Mouse (Mus musculus): ENCODE data around the gene Zfp420. TPM values are rescaled to one million over a fixed set of nuclear protein-coding genes. Genes with fewer than 3 reads are reported as not detected.
A peak's percentile ranks its signal among the peaks of the same experiment; 100 is the strongest.
"Not testable (repeated sequence)": the region's sequence is repeated elsewhere in the genome, so short reads cannot be mapped to it uniquely, and the experiment has no call there.

The Zfp420 gene
- total RNA-seq (2014; fragmentation: Nextera tagmentation) (3.2 and 5.3 TPM in 2 replicates), total RNA-seq (2017) (2.6 and 3.5 TPM in 2 replicates)

DNA sequence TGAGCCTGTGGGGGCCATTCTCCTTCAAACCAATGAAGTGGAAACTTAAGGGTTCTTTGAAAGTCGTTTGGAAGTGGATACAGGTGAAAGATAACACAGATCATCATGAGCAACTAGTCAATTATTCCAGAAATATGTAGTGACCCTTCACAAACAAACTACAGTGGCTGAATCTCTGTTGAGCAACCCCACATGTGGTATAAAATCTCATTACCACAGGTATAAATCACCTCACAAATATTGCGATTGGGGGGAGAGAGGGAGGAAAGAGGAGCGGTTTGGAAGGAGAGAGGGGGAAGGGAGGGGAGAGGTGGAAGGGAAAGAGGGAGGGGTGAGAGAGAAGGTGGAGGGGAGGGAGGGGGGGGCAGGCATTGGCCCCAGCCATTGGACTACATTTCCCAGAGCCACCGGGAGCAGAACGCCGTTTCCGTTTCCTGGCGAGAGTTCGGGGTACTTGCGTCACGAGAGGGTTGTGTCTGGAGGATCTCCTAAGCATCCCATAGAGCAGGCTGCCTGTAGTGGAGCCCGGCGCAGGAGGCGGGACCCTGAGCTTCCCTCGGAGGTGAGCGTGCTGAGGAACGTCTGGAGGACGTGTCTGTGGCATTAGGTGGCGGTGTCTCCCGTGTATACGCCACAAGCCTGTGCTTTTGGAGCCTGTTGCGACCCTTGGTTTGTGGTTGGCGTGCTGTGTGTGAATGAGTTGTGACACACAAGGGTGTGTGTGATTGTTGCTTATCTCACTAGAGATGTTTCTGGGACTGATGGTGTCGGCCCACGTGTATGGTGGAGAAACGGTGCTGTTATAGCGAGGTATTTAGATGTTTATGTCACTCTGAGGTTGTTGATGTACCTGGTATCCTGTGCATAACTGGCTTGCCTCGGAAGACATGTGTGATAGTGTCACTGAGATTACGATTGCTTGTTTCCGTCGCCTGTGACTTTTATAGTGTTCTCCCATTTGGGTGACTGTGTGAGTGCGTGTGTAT is at the start of gene Zfp420:
Zfp420 (plus strand) TSS at position 448 of the 986 bp plus-strand sequence.
- ATAC-seq (replicated peaks; ENCODE audit: low FRiP score, low TSS enrichment, poor library complexity, severe bottlenecking), result peak; percentile 100

DNA sequence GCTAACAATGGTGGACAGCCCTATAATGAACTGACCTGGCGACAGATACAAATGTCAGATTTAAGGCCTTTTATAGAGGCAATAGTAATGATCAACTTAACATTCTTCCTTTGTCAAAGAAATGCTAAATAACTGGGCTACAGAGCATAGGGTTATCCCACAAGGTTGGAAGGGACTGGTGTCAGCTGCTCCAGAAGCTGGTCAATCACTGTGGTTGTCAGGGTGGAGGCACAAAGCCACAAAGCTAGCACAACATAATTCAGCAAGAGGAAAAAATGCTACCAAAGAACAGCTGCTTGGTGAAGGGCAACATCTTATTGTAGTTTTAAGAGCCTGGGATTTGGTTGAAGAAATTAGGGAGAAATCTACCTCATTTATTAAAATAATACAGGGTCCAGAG is 47.5 kb upstream of the Zfp420 start:
- no peak for ATAC-seq (replicated peaks; ENCODE audit: low FRiP score, low TSS enrichment, poor library complexity, severe bottlenecking)

DNA sequence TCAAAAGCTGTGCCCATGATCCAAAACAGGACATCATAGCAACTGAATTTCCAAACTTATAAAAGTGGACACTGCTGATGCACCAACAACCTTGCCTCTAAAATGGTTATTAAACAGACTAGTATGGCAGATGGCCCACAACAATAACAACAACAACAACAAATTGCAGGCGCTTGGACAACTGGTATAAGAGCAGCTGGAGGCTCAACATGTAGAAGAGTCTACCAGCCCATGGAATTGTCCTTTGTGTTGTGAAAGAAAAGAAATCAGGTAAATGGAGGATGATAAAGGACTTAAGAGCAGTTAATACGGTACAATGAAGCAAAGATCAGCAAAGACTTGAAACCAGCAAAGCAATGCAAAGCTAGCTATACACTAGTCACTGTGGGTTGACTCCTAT is 45.4 kb upstream of the Zfp420 start:
- ATAC-seq (replicated peaks; ENCODE audit: low FRiP score, low TSS enrichment, poor library complexity, severe bottlenecking), result no peak

DNA sequence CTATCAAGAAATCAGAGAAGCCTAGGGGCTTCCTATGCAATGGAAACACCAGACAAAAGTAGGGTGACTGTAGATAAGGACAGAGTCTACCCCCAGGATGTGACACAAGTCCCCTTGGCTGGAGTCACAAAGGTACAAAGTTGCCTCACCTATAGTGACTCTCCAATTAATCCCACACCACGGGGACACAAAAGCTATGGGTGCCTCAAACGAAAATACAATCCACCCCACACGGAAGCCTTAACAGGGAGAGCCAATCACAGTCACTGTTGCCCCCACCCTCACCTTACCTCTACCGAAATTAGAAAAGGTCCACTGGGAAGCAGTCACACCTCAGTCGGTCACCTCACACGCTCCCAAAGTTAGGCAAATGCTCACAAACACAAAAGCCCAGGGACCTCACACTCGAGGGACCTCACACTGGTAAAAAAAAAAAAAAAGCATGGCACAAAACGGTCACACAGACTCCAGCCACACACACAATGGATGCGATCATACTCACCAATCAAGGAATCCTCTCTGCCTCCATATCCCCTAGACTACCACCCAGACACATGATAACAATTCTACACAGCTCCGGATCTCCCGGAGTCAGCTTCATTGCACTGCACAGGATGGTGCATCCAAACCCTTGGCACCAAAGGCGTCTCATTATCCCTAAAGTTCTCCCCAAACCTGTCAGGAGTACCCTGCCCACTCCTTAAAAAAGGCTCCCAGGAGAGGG is 44.6 kb upstream of the Zfp420 start:
- ATAC-seq (replicated peaks; ENCODE audit: low FRiP score, low TSS enrichment, poor library complexity, severe bottlenecking), result 0 out of 2 replicates have a peak, but pooled peaks have one; percentile 12

DNA sequence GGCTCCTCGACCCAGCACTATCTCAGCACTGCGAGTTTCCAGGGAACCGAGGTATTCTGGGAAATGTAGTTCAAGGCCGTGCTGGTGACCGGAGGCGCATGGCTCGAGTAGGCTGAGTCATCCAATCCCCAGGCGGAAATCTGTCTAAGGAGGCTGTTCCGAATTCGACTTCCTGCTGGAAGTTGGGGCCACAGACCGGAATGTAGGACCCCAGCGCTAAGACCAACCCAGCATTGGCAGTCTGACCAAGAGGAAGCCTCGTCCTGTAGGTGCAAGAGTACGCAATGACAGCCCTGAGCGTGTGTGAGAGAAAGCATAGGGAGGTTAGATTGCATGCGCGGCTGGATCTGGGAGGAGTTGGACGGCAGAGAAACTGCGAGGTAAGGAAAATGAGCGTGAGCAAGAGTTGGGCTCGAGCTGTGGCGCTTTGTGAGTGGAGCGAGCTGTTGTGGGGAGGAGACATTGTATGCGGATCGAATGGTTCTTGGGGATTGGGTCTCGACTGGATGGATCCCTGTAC is 43.8 kb upstream of the Zfp420 start, which contains the start of gene Zfp790:
Zfp790 (plus strand) TSS at position 205 of the 520 bp plus-strand sequence.
- peak; percentile 93 for ATAC-seq (replicated peaks; ENCODE audit: low FRiP score, low TSS enrichment, poor library complexity, severe bottlenecking)

DNA sequence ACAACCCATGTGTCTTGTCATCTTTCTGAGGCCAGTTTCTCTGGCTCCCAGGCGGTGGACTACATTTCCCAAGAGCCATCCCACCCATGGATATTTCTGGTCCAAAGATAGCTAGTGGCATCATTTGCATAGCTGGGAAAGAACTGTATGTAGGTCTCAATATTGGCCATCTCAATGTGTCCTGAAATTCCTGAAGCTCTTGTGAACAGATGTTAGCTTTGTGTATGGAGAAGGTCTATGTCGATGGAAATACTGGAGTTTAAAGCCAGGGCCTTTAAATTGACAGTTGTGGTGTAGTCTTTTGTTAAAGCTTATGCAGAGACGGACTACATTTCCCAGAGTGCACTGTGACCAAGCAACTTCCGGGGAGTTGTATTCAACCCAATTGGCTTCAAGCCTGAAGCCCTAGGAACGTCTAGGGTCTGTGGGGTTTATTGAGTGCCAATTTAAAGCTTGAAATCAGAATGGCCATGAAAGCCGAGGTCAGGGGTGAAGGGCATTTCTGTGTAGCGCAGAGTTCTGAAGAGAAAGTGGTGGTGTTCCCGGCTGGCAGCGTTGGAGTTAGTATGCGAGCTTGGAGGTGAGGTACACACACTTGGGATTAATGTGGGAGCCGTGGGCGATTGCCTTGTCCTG is 41.0 kb upstream of the Zfp420 start:
- ATAC-seq (replicated peaks; ENCODE audit: low FRiP score, low TSS enrichment, poor library complexity, severe bottlenecking), result peak; percentile 76

DNA sequence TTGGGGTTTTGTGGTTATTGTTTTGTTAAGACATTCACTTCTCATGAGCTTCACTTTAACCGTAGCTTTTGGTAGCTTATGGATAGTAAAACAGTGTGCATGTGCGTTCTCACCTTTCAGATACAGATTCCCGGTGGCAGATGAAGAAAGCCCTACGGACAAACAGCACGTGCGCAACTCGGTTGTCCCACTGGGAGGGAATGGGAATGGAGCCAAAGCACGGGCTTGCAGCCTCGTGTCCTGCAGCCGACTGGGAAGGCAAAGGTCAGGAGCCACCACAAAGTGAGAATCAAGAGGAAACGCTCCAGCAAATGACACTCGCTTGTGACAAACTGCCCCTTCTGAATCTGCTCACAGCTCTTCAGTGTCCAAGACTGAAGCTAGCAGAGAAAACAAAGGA is 31.8 kb upstream of the Zfp420 start:
- ATAC-seq (replicated peaks; ENCODE audit: low FRiP score, low TSS enrichment, poor library complexity, severe bottlenecking), result no peak

DNA sequence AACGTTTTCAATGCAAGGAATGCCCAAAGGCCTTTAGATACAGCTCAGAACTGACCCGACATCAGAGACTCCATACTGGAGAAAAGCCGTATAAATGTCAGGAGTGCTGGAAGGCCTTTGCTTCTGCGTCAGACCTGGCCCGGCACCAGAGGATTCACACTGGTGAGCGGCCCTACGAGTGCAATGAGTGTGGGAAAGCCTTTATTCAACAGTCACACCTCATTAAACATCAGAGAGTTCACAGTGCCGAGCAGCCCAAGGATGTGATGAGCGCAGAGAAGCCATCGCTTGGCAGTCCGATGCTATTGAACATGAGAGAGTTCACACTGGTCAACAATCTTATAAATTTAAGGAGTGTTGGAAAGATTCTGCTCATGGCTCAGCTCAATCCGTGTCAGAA is 30.0 kb upstream of the Zfp420 start:
- no peak for ATAC-seq (replicated peaks; ENCODE audit: low FRiP score, low TSS enrichment, poor library complexity, severe bottlenecking)

DNA sequence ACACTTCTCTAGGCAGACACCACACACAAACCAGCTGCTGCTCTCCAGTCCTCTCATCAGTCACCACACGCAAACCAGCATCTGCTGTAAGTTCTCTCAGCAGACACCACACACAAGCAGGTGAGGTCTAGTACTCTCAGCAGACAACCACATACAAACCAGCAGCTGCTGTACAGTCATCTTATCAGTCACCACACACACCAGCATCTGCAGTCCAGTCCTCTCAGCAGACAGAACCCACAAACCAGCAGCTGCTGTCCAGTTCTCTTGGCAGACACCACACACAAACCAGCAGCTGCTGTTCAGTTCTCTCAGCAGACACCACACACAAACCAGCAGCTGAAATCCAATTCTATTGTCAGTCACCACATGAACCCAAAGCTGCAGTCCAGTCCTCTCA is 23.0 kb upstream of the Zfp420 start:
- ATAC-seq (replicated peaks; ENCODE audit: low FRiP score, low TSS enrichment, poor library complexity, severe bottlenecking), result no peak

DNA sequence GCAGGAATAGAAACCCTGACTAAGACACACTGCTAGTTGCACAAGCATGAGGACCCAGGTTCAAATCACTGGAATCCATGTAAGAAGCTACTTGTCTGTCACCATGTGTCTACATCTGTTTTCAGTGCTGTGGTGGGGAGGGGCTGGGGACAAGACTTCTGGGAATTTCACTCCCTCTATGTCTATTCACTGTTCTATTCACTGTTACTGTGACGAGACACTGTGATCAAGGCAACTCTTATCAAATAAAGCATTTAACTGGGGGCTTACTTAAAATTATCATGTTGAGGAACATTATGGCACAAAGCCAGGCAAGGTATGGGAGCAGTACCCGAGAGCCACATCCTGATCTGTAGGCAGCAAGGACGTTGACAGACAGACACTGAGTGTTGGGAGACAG is 20.5 kb upstream of the Zfp420 start:
- no peak for ATAC-seq (replicated peaks; ENCODE audit: low FRiP score, low TSS enrichment, poor library complexity, severe bottlenecking)

DNA sequence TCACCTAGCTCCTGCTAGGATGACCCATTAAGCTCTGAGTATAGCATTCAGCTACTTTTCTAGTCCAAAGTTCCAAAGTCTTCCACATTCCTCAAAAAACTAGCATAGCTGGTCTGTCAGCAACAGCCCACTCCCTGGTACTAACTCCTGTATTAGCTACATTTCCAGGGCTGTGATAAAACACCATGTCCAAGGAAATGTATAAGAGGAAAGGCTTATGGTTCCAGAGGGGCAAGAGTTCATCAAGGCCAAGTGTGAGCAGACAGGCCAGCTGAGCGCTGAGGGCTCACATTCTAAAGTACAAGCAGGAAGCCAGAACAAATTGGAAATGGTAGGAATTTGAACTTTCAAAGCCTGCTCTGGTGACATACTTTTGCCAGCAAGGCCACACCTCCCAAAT is 17.7 kb upstream of the Zfp420 start:
- no peak for ATAC-seq (replicated peaks; ENCODE audit: low FRiP score, low TSS enrichment, poor library complexity, severe bottlenecking)

DNA sequence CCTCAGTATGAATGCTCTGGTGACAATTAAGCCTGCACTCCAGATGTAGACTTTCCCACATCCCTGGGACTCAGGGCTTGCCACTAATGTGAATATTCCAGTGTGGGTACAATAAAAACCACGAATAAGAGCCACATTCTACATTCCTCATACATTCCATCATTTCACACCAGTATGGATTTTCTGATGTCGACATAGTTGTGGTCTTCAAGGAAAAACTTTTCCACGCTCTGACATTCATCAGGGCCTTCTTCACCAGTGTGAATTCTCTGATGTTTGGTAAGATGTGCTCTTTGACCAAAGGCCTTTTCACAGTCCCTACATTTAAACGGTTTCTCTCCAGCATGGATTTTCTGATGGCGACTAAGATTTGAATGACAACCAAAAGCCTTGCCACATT is 15.2 kb upstream of the Zfp420 start:
- no peak for ATAC-seq (replicated peaks; ENCODE audit: low FRiP score, low TSS enrichment, poor library complexity, severe bottlenecking)

DNA sequence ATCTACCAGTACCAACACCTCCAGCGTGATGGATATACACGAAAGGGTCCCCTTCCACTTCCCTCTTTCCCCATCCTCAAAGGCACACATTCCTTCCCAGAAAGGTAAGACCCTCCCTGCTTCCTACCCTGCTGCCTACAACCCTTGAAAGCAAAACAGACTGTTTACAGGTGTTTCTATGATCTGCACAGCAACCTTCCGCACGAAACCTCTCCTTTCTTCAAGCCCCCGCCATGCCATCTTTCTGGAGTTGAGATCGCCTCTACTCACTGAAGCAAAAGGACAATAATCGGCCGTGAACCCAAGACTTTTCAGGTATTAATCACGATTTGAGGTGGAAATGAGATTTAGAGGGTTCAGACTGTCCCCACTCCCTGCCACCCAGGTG is 7.0 kb upstream of the Zfp420 start:
- ATAC-seq (replicated peaks; ENCODE audit: low FRiP score, low TSS enrichment, poor library complexity, severe bottlenecking), result no peak

DNA sequence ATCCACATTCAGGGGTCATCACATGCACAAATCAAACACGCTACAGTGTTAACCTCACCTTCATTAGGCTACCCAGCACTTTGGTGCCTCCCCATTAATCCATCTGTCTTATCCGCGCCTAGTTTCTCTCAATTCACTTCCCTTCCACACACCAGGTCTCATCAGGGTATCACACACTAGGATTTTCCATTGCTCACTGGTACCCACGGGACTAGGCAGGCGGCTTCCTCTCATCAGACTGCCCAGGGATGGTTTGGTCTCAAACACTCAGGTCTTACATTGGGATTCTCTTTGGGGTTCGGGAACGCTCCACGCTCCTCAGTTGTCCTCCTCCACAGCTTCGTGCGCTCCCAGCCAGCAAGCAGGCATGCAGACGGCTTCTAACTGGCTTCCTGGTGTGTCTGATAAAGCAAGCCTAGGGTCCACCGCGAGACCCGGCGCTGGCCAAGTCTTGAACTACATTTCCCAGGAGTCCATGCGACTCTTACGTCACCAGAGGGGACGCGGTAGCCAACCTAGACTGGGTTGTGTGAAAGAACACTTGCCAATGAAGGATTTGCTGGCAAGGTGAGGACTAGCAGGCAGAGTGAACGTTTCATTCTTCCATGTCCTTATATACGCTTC is 6.4 kb upstream of the Zfp420 start, which contains the start of gene Zfp940:
Zfp940 (minus strand) TSS at position 451 of the 624 bp plus-strand sequence.
- peak; percentile 100 for ATAC-seq (replicated peaks; ENCODE audit: low FRiP score, low TSS enrichment, poor library complexity, severe bottlenecking)

DNA sequence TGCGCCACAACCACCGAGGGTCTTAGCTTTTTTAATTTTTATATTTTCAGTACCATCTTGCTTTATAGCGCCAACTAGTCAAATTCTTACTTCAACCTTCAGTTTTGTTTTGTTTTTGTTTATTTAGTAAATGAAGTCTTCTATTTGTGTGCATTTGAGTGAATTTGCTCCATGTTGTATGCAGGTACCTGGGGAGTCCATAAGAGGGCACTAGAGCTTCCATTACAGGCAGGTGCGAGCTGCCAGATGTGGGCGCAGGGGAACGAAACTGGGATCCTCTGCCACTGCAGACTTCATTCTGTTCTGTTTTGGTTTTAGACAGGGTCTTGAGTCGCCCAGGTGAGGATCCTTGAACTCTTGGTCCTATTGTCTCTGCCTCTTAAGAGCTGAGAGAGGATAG is 1.9 kb downstream of the Zfp420 start:
- ATAC-seq (replicated peaks; ENCODE audit: low FRiP score, low TSS enrichment, poor library complexity, severe bottlenecking), result no peak

DNA sequence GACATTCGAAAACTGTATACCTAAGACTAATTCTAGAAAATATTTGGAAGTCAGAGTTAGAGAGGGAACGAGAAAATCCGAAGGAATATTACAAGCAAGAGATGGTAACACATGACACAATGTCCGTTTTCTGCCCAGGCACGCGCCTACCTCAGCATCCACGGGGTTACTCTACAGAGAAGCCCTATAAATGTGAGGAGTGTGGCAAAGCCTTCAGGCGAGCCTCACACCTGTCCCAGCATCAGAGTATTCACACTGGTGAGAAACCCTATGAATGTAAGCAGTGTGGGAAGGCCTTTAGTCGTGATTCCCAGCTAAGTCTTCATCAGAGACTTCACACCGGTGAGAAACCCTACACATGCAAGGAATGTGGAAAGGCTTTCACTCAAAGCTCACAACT is 14.5 kb downstream of the Zfp420 start:
- ATAC-seq (replicated peaks; ENCODE audit: low FRiP score, low TSS enrichment, poor library complexity, severe bottlenecking), result no peak

DNA sequence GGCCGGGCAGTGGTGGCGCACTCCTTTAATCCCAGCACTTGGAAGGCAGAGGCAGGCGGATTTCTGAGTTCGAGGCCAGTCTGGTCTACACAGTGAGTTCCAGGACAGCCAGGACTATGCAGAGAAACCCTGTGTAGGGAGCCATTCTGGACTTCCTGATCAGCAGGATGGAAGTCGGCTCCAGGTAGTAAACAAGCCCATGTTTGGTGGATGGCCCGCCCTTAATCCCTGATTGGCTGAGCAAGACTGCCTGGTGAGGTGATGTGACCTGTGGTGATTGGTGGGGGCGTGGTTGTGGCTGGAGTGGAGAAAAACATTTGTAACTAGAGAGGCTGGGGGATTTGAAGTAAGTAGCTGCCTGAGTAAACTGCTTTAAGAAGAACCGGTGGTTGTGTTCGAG is 17.8 kb downstream of the Zfp420 start:
- ATAC-seq (replicated peaks; ENCODE audit: low FRiP score, low TSS enrichment, poor library complexity, severe bottlenecking), result not testable (repeated sequence)

DNA sequence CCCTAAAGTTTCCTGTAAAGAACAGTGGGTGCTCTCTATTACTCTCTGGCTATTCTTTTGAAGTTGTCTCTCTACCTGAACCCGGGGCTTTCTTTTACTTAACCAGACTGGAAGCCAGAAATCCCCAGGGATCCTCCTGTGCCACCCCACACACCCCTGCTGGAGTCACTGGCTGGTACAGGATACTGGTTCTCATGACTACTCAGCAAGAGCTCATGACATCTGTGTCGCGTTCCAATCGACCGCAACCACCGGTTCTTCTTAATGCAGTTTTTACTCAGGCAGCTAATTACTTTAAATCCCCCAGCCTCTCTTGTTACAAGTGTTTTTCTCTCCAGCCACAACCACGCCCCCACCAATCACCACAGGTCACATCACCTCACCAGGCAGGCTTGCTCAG is 20.3 kb downstream of the Zfp420 start:
- ATAC-seq (replicated peaks; ENCODE audit: low FRiP score, low TSS enrichment, poor library complexity, severe bottlenecking), result no peak

DNA sequence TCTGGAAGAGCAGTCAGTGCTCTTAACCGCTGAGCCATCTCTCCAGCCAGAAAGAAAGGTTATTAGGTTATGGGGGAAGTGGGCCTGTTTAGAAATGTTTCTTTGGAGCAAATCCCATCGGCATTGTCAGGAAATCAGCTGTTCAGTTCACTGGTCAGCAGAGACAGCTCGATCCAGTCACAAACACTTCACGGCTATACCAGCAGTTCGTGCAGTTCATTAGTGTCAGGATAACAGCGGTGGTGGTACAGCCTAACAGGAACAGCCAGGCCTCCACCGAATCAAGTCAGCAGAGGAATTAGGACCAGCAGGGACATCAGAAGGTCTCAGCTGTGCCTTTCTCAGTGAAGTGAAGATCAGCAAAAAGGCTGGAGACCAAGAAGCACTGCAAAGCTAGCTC is 21.1 kb downstream of the Zfp420 start:
- ATAC-seq (replicated peaks; ENCODE audit: low FRiP score, low TSS enrichment, poor library complexity, severe bottlenecking), result no peak

All from megakaryocyte-erythroid progenitor cell, adult 5-6 weeks (primary cell).